Mouse (Mus musculus): ENCODE measurements around the gene Hes1. TPM values are rescaled to one million over a fixed set of nuclear protein-coding genes. Genes with fewer than 3 reads are reported as not detected.

Hes1 gene
- 10 to 100 TPM; 75.7 to 86.6 TPM for total RNA-seq (2023)

DNA sequence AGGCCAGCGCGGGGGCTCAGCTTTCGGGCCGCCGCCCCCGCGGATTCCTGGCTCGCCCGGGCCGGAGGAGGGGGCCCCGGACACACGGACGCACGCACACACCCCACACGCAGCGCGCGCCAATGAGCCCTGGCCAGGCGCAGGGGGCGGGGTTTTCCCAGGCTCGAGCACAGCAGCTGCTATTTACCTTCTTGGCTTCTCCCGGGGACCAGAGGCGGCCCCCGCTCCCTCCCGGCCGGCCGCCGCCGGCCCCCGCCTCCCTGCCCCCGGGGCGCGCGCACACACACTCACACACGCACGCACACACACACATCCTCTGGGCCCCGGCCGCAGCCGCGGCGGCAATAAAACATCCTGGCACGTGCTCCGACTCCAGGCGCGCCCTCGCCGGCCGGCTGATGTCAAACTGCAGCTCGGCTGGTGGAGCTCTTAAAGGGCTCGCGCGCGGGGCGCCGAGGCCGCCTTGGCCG is at the start of gene Hes1:
TSS of gene Hes1 (plus strand) at position 401 of the 470 bp plus-strand sequence.

Other genes with a start within 250 kb of the Hes1 start
- gene Cpn2, start 203.1 kb downstream of the Hes1 start, total RNA-seq (2023): not detected
- not detected for gene Lrrc15, start 218.9 kb downstream of the Hes1 start, total RNA-seq (2023)
- gene Gp5, start 246.4 kb downstream of the Hes1 start, total RNA-seq (2023): 1 to 10 TPM in 1 of 2 experiments, under 1 TPM in 1; 0.87 to 1.2 TPM